Mouse (Mus musculus) midbrain, postnatal 0 days (tissue): ENCODE data around the gene Oca2. TPM values are rescaled to one million over a fixed set of nuclear protein-coding genes. Genes with fewer than 3 reads are reported as not detected.

ENCODE experiments used
- ATAC-seq: fragments of 200-750 bp; cut with Nextera tagmentation; 2 replicates; pipeline ENCODE4 v1.8.0; 2017; ENCODE audit warnings: moderate number of reproducible peaks, mild to moderate bottlenecking, moderate TSS enrichment, moderate library complexity; ENCODE audit not compliant: low FRiP score
- DNase-seq: peaks from one replicate; pipeline ENCODE4 v3.0.0-alpha.2; 2015; ENCODE audit warnings: low spot score
- H3K27ac ChIP-seq: fragments of 300-500 bp; sonication (generic); 2 replicates; pipeline ENCODE4 v1.5.1; 2014; ENCODE audit warnings: low read depth, mild to moderate bottlenecking, low read length, mixed read lengths
- H3K27me3 ChIP-seq: fragments of 300-500 bp; sonication (generic); 2 replicates; pipeline ENCODE4 v1.6.1; 2014; ENCODE audit warnings: low read length, control low read depth, mixed read lengths; ENCODE audit not compliant: insufficient read depth
- H3K36me3 ChIP-seq: fragments of 300-500 bp; sonication (generic); 2 replicates; pipeline ENCODE4 v1.6.1; 2014; ENCODE audit warnings: low read length, control low read depth, mixed read lengths; ENCODE audit not compliant: insufficient read depth
- H3K4me1 ChIP-seq: fragments of 300-500 bp; sonication (generic); 2 replicates; pipeline ENCODE4 v1.6.1; 2014; ENCODE audit warnings: mild to moderate bottlenecking, control low read depth, antibody characterized with exemption, low read length, mixed read lengths; ENCODE audit not compliant: insufficient read depth
- H3K4me2 ChIP-seq: fragments of 300-500 bp; sonication (generic); 2 replicates; pipeline ENCODE4 v1.6.1; 2014; ENCODE audit warnings: low read depth, mild to moderate bottlenecking, low read length, mixed read lengths; ENCODE audit not compliant: poor library complexity, severe bottlenecking
- H3K4me3 ChIP-seq: fragments of 300-500 bp; sonication (generic); 2 replicates; pipeline ENCODE4 v1.5.1; 2014; ENCODE audit warnings: low read depth, mild to moderate bottlenecking, low read length, moderate library complexity
- H3K9ac ChIP-seq: fragments of 300-500 bp; sonication (generic); replicated peaks from 2 replicates; pipeline ENCODE4 v1.6.1; 2014; ENCODE audit warnings: mild to moderate bottlenecking, low read length, moderate library complexity, mixed read lengths; ENCODE audit not compliant: poor library complexity, severe bottlenecking
- H3K9me3 ChIP-seq: fragments of 300-500 bp; sonication (generic); 2 replicates; pipeline ENCODE4 v1.6.1; 2016; ENCODE audit warnings: low read length, control low read depth
- CTCF ChIP-seq: IDR thresholded peaks from 2 replicates; pipeline ENCODE4 v1.5.1; 2016; ENCODE audit warnings: antibody characterized with exemption, mild to moderate bottlenecking
- WGBS: fragments of 180-500 bp; shearing (Covaris S2); extraction: QIAGEN DNeasy Blood & Tissue Kit; methylation state at CpG from one replicate; pipeline ENCODE4 v1.1.7; 2014; 5-methylcytosine and 5-hydroxymethylcytosine counted together
- polyA plus RNA-seq: library from polyadenylated mRNA; unstranded; fragments of >200 nt; fragmentation: Nextera tagmentation; extraction: Ambion mirVana; gene quantifications from 2 replicates; pipeline ENCODE4 v1.2.1, GENCODE M21; 2015
- total RNA-seq: library from RNA; depleted of rRNA; stranded (reverse); fragments of >200 nt; gene quantifications from 2 replicates; pipeline ENCODE4 v1.2.3, GENCODE M21; 2014; rRNA removed

Oca2 gene
- total and polyA plus RNA-seq, 2 experiments from 2014 or later, result 0.23 to 0.93 TPM

GRCm38 (mm10) chr7:56551804-56552203 is 312.2 kb downstream of the Oca2 start:
- Histone ChIP-seq H3K9ac (no peak overlapping the region), H3K4me3 (no peak overlapping the region), H3K27me3 (no peaks in the 10 kb centered on the region), H3K4me2 (no peak overlapping the region), H3K9me3 (no peaks in the 10 kb centered on the region), H3K27ac (no peak overlapping the region), H3K4me1 (no peaks in the 10 kb centered on the region), H3K36me3 (no peaks in the 10 kb centered on the region)
- ATAC-seq, result 0 out of 2 replicates have a peak, but pooled peaks have one; percentile 16
- DNase-seq, result peak; percentile 30
- 9% methylated on average over 1 of the region's 1 CpGs for WGBS
- TF ChIP-seq CTCF, result no peak

Other genes starting within 250 kb of the Oca2 start
- 48.1 and 48.9 TPM in 2 replicates for gene Nipa1, start 219.8 kb upstream of the Oca2 start, total RNA-seq
- gene Nipa1, start 219.8 kb upstream of the Oca2 start, polyA plus RNA-seq, result 30.3 and 31.7 TPM in 2 replicates
- 89.2 and 108 TPM in 2 replicates for gene Herc2, start 189.6 kb upstream of the Oca2 start, total RNA-seq
- 37.6 and 47.8 TPM in 2 replicates for gene Herc2, start 189.6 kb upstream of the Oca2 start, polyA plus RNA-seq